Mouse (Mus musculus) cerebellum, adult 11 months (tissue): ENCODE data around the gene Bcl2a1a.
A peak's percentile ranks its signal among the peaks of the same experiment; 100 is the strongest.
"Not testable (repeated sequence)": the region's sequence is repeated elsewhere in the genome, so short reads cannot be mapped to it uniquely, and the experiment has no call there.

ENCODE experiments used
- DNase-seq: peaks from one replicate; pipeline ENCODE4 v3.0.0; 2022

Gene Bcl2a1a

DNA sequence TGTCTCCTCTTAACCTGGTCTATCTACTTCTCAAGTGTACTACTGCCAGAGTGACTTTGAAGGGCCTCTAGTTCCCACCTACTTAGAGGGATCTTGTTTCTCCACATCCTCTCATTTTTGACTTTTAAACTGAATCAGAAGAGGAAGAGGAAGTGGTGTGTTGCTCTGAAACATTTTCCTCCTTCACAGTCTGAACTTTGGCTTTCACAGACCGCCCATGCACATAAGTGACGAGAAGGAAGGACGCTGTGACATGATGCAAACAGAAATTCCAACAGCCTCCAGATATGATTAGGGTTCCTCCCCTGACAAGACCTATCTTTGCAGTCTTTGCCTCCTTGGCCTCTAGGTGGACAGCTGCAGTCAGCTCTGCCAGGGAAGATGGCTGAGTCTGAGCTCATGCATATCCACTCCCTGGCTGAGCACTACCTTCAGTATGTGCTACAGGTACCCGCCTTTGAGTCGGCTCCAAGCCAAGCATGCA lies at the start of gene Bcl2a1a:
TSS of gene Bcl2a1a (plus strand) at position 231 of the 484 bp plus-strand sequence.
- not testable (repeated sequence) for DNase-seq

- DNase-seq, result not testable (repeated sequence)
These were observed 40.1 kb upstream of the Bcl2a1a start for GRCm38 (mm10) chr9:88916576-88916975.

DNA sequence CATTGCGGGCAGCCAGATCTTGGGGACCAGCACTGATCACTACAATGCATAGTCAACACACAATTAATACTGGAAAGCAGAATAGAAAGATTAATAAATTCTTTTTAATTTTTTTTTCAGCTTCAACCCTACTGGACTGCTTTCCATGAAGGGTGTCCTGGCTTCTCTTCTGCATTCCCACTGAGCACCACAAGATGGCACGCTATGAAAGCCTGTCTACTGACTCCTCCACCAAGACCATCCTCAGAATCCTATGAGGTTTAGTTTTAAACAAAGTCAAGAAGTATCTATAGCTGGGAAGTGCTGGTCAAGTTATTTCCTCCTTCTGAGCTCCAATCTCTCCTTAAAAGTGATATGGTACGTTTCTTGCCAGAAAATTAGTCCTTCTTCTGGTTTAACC lies 18.4 kb upstream of the Bcl2a1a start:
- DNase-seq, result peak; percentile 2

DNA sequence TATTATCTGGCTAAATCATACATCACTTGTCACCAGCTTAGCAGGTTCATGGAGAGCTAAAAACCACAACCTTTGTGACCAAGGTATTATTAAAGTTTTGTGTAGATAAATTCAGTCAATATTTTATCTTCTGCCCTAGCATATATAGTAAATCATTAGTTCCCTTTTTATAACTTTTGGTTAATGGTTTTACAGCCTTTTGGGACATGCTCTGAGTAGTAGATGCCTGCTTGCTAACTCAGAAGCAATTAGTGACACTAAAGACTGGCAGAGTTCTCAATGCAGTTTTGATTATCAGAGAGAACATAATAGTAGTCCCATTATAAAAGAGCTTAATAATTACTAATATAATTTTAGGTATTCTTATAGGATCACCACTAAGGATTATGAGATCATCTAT lies 5.2 kb upstream of the Bcl2a1a start:
- DNase-seq, result not testable (repeated sequence)

DNA sequence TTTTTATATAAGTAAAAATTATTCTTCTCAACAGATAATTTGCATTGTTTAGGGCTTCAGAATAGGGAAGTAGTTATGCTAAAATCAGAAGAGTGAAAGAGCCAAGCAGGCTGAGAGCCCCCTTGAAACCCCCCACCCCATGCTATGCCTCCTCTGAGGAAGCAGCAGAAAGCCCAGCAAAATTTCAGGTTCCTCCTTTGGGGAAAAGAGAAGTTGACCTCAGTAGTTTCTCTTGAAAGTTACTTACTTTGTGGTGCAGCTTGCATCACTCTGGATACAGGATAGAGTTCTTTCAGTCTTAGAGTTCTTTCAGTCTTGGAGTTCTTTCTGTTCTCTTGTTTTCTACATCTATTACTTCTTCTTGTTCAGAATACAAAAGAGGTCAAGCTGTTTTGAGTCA lies 3.5 kb upstream of the Bcl2a1a start:
- not testable (repeated sequence) for DNase-seq

GRCm38 (mm10) chr9:88955224-88955623 lies 1.5 kb upstream of the Bcl2a1a start:
- not testable (repeated sequence) for DNase-seq

DNA sequence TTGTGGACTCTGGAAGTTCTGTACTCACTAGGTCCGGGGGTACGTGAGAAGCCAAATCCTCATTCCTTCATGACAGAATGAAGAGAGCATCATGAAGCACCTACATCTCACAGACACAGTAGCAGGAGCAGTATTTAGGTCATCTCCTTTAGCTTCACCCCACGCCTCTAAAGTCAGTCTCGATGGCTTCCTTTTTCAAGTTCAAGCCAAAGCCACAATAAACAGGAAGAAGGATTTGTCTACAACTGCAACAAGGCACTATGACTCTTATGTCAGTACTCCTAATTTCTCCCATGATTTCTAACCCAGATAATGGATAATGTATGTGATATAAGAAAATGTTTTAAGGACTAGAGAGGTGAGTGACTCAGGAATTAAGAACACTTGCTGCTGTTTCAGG lies 665 bp upstream of the Bcl2a1a start:
- DNase-seq, result not testable (repeated sequence)

DNA sequence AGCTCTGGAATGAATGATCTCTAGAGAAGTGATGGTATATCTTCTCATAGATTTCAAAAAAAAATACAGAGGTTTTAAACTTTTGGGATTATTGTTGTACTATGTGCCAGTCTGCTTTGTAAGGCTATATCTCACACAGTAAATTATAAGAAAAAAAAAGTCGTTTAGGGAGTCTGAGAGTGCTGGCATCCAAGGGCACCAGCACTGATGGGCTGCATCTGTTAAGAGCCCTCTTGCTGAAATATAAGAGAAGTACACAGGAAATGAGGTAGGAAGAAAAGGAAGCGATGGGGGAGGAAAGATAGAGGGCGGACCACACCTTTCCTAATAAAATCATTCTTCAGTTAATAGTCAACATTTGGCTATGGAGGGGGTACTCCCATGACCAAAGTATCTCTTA lies 2.2 kb downstream of the Bcl2a1a start:
- DNase-seq, result no peak

- not testable (repeated sequence) for DNase-seq
These were observed 3.3 kb downstream of the Bcl2a1a start for GRCm38 (mm10) chr9:88959981-88960380.

- DNase-seq, result not testable (repeated sequence)
These were observed 9.8 kb downstream of the Bcl2a1a start for GRCm38 (mm10) chr9:88966462-88966861.

DNA sequence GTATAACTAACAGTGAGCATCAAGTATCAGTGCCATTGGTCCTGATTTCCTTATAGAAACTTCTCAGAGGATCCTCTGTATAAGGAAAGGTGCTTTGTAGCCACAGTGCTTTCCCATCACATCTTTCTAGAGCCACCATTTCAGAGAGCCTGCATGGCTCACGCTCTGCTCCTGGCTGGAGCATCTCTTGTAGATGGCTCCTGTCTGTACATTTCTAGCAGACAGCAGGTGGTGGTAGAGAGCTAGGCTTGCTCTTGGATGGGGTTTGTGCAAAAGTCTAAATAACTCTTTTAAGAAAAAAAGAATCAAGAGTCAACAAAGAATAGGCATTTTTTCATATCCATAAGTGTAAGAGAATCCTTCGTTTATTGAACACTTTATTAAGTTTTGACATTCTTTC lies 12.8 kb downstream of the Bcl2a1a start:
- DNase-seq, result not testable (repeated sequence)

GRCm38 (mm10) chr9:88976875-88977274 lies 20.2 kb downstream of the Bcl2a1a start:
- not testable (repeated sequence) for DNase-seq

GRCm38 (mm10) chr9:88979781-88980180 lies 23.1 kb downstream of the Bcl2a1a start:
- DNase-seq, result not testable (repeated sequence)

DNA sequence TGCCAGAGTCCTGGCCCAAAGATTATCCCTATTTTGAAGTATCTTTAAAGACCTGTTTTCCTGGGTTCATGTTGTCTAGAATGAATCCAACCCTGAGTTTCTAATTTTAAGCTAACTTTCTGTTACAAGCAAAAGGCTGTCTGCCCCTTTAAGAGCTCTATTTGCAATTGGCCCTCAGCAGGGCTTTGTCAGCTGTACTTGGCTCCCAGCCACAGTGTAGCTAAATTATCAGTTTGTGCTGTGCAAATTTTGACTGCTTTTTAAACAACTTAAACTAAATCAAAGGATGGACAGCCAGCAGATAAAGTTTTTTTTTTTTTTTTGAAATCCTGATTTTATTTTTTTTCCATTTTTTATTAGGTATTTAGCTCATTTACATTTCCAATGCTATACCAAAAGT lies 44.8 kb downstream of the Bcl2a1a start:
- not testable (repeated sequence) for DNase-seq
